Mouse (Mus musculus) layer of hippocampus, adult 2 months (tissue): Measurements from ENCODE around the gene Mrs2. TPM values are rescaled to one million over a fixed set of nuclear protein-coding genes. Genes with fewer than 3 reads are reported as not detected.

Experiments
- DNase-seq, 2 experiments: peaks; one replicate each; pipeline ENCODE4 v3.0.0; 2022; ENCODE audit warnings: low spot score in 2 of 2
- H3K27ac ChIP-seq: fragments of 200-600 bp; 2 replicates; pipeline ENCODE4 v1.8.1; 2022
- H3K4me3 ChIP-seq: fragments of 200-600 bp; 2 replicates; pipeline ENCODE4 v1.8.1; 2022; ENCODE audit warnings: mild to moderate bottlenecking
- CTCF ChIP-seq: fragments of 200-600 bp; conservative IDR thresholded peaks from 2 replicates; pipeline ENCODE4 v1.8.1; 2022; ENCODE audit warnings: antibody characterized with exemption, mild to moderate bottlenecking, moderate library complexity
- total RNA-seq, 2 experiments: library from RNA; stranded (reverse); gene quantifications; 2 replicates each; pipeline ENCODE4 v1.2.3; 2021

Mrs2 gene
- total RNA-seq, 2 experiments from 2014 or later = 56.5 to 67.1 TPM

DNA sequence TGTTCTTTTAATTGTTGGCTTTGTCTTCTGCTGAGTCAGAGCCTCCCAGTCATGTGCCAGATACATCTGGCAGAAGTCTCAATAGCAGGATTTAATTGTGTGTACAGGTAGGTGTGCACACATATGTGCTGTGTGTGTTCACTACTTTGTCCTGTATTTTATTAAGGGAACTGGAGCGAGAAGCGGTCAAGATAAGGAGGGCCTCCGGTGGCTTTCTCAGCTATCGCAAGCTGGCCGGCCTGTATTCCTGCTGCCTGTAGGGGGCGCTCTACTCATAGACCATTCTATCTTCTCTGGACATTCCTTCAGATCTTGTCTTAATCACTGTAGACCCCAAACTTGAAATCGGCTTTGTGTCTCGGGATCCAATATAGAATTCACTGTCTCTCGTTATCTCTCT lies 81.5 kb downstream of the Mrs2 start:
- TF ChIP-seq CTCF = peak; percentile 96
- peak overlapping the region; percentile 98 for H3K27ac ChIP-seq
- DNase-seq = peak; percentile 78 to 83
- H3K4me3 ChIP-seq = peak overlapping the region; percentile 60

DNA sequence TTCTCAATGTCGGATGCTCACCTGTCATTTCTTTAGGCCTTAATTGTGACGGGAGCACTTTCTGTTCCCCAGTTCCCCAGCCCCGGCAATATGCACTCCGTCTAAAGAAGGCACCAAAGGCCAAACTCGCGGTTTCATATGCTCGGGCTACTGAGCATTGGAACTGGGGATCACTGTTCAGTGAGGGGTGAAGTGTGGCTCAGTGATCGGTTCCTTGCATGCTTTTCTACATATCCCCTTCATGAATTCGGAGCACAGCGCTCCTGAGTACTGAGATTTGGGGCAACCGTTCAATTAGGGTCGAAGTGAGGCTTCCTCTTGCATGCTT lies 82.4 kb downstream of the Mrs2 start:
- TF ChIP-seq CTCF = no peak; the same call in 1 of the 2 replicates
- DNase-seq = no peak

More for the DNA sequence above, 82.4 kb downstream of the Mrs2 start:
- H3K4me3 ChIP-seq = peak overlapping the region; percentile 60
- peak overlapping the region; percentile 98 for H3K27ac ChIP-seq

Other genes with a start within 250 kb of the Mrs2 start
- gene BC005537, start 218.7 kb downstream of the Mrs2 start, total RNA-seq = 100 to 1,000 TPM; 161 to 169 TPM
- 100 to 1,000 TPM; 103 TPM for gene Acot13, start 188.8 kb downstream of the Mrs2 start, total RNA-seq
- gene Tdp2, start 188.7 kb downstream of the Mrs2 start, total RNA-seq = 10 to 100 TPM; 22.0 to 22.7 TPM
- 10 to 100 TPM; 27.0 to 27.6 TPM for gene D130043K22Rik, start 175.2 kb downstream of the Mrs2 start, total RNA-seq
- 10 to 100 TPM; 63.0 to 64.3 TPM for gene Aldh5a1, start 82.7 kb downstream of the Mrs2 start, total RNA-seq
- 10 to 100 TPM; 19.4 to 21.7 TPM for gene Gpld1, start 77.2 kb downstream of the Mrs2 start, total RNA-seq
- gene Dcdc2a, start 35.6 kb upstream of the Mrs2 start, total RNA-seq = 10 to 100 TPM; 11.6 to 17.8 TPM